Mouse (Mus musculus): ENCODE results near the gene Krtap12-1. TPM values are rescaled to one million over a fixed set of nuclear protein-coding genes. Genes with fewer than 3 reads are reported as not detected.
"Not testable (repeated sequence)": the region's sequence is repeated elsewhere in the genome, so short reads cannot be mapped to it uniquely, and the experiment has no call there.

The Krtap12-1 gene
- total and polyA plus RNA-seq, 3 experiments = not detected

DNA sequence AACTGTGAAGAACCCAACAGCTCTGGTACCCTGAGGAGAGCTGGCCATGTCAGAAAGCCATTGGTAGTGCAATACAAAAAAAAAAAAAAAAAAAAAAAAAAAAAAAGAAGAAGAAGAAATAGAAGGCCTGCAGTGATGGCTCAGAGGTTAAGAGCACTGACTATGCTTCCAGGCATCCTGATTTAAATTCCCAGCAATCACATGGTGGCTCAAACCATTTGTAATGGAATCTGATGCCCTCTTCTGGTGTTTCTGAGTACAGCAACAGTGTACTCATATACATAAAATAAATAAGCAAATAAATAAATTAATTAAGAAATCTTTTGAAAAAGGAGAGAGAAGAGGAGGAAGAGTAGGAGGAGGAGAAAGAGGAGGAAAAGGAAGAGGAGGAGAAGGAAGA, 33.0 kb downstream of the Krtap12-1 start:
- Histone ChIP-seq H3K9me3 (replicated peaks; ENCODE audit: insufficient read depth, low read length) (no peaks in the 10 kb centered on the region), H3K79me2 (ENCODE audit: control insufficient read depth, insufficient read depth, low read length, poor library complexity) (no peaks in the 10 kb centered on the region), H3K9ac (ENCODE audit: control insufficient read depth, low read depth, low read length, poor library complexity, severe bottlenecking) (no peak overlapping the region), H3K4me1 (ENCODE audit: control insufficient read depth in 1 of 2, insufficient read depth in 2 of 2, low read length in 2 of 2) (no peaks in the 10 kb centered on the region), H3K4me3 (ENCODE audit: control insufficient read depth in 1 of 2, insufficient read depth in 1 of 2, low read depth in 2 of 2, low read length in 2 of 2) (no peak overlapping the region), H3K27ac (ENCODE audit: control insufficient read depth, low read depth, low read length) (no peak overlapping the region), H3K36me3 (ENCODE audit: control insufficient read depth in 1 of 2, insufficient read depth in 2 of 2, low read length in 2 of 2) (no peaks in the 10 kb centered on the region), H3K27me3 (ENCODE audit: control insufficient read depth in 1 of 2, insufficient read depth in 2 of 2, low read length in 2 of 2) (peaks cover 0 to 5% of the 10 kb centered on the region in 2 experiments; a peak in 3 of 4 replicates)
- peak; percentile 30 for DNase-seq (ENCODE audit: low read depth, low spot score)
- TF ChIP-seq ZC3H11A (IDR thresholded peaks at IDR 0.05; ENCODE audit: low read depth, low read length) (peak; percentile 60), KAT2A (conservative IDR thresholded peaks at IDR 0.05; ENCODE audit: low read depth, low read length) (no peak), MAFK (IDR thresholded peaks at IDR 0.05; ENCODE audit: borderline replicate concordance, low read depth, low read length) (no peak), SMC3 (IDR thresholded peaks at IDR 0.05; ENCODE audit: low read depth, low read length) (peak; percentile 59), CTCF (IDR thresholded peaks at IDR 0.05 in 2 of 3, conservative IDR thresholded peaks at IDR 0.05 in 1 of 3; ENCODE audit: control insufficient read depth in 1 of 3, insufficient read depth in 1 of 3, low read depth in 2 of 3, low read length in 3 of 3, poor library complexity in 1 of 3, severe bottlenecking in 1 of 3) (peak; percentile 2 to 50 (median 12); a peak in 3 of 6 replicates), ZNF384 (IDR thresholded peaks at IDR 0.05; ENCODE audit: low read depth, low read length) (0 out of 2 replicates have a peak, but pooled peaks have one; percentile 20), MXI1 (IDR thresholded peaks at IDR 0.05; ENCODE audit: low read depth, low read length) (no peak), USF1 (IDR thresholded peaks at IDR 0.05; ENCODE audit: low read depth, low read length) (0 out of 2 replicates have a peak, but pooled peaks have one; percentile 18), RAD21 (IDR thresholded peaks at IDR 0.05; ENCODE audit: low read depth, low read length) (peak; percentile 63), TCF12 (IDR thresholded peaks at IDR 0.05; ENCODE audit: low read depth, low read length) (no peak), USF2 (IDR thresholded peaks at IDR 0.05; ENCODE audit: borderline replicate concordance in 1 of 2, insufficient read depth in 1 of 2, low read depth in 1 of 2, low read length in 2 of 2) (no peak)

DNA sequence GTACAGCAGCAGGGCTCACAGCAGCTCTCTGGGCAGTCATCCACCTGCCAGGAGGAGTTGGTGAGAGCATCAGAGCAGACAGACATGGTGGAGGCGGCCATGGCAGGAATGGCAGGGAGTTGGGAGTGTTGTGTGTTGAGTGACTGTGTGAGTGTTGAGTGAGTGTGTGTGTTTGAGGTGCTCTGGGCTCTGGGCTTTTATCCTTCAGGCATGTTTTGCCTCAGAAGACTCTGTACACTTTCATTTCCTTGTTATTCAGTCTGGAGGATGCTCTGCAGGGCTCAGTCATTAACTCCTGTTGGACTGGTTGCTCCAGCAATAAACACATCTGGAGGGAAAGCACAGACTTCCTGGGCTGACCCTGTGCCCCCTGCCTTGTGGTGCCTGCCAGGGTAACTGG, 39.2 kb downstream of the Krtap12-1 start, which contains the start of gene Gm3233:
TSS of gene Gm3233 (minus strand) at position 101 of the 400 bp plus-strand sequence.
- H3K27me3 ChIP-seq (ENCODE audit: control insufficient read depth in 1 of 2, insufficient read depth in 2 of 2, low read length in 2 of 2) = peaks cover 3 to 15% of the 10 kb centered on the region in 2 experiments
- not testable (repeated sequence) for H3K79me2 ChIP-seq (ENCODE audit: control insufficient read depth, insufficient read depth, low read length, poor library complexity); H3K9ac ChIP-seq (ENCODE audit: control insufficient read depth, low read depth, low read length, poor library complexity, severe bottlenecking); H3K4me3 ChIP-seq (ENCODE audit: control insufficient read depth in 1 of 2, insufficient read depth in 1 of 2, low read depth in 2 of 2, low read length in 2 of 2); H3K9me3 ChIP-seq (replicated peaks; ENCODE audit: insufficient read depth, low read length); H3K27ac ChIP-seq (ENCODE audit: control insufficient read depth, low read depth, low read length); DNase-seq (ENCODE audit: low read depth, low spot score); H3K36me3 ChIP-seq (ENCODE audit: control insufficient read depth in 1 of 2, insufficient read depth in 2 of 2, low read length in 2 of 2); H3K4me1 ChIP-seq (ENCODE audit: control insufficient read depth in 1 of 2, insufficient read depth in 2 of 2, low read length in 2 of 2)

DNA sequence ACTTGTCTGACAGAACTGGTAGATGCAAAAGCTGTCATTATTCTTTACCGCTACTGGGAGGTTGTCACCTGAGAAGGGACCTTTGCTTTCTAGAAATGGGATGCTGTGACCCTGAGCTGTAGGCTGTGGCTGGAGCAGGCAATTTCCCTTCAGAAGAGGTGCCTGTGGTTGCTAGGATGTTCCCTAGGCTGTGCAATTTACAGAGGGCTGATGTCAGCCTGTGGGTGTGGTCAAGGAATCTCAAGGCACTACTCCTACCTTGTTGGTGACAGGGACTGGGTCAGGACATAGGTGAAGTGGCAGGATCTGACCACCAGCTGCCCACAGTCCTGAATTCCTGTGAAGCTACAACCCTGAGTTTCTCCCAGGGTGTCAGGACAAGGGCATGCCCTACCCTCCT, 49.3 kb downstream of the Krtap12-1 start:
- TF ChIP-seq MAX (IDR thresholded peaks at IDR 0.05; ENCODE audit: low read length) (no peak), TCF12 (IDR thresholded peaks at IDR 0.05; ENCODE audit: low read depth, low read length) (no peak), ELF1 (IDR thresholded peaks at IDR 0.05; ENCODE audit: low read depth, low read length) (no peak), RCOR1 (IDR thresholded peaks at IDR 0.05; ENCODE audit: low read depth, low read length) (no peak), USF2 (IDR thresholded peaks at IDR 0.05; ENCODE audit: borderline replicate concordance in 1 of 2, insufficient read depth in 1 of 2, low read depth in 1 of 2, low read length in 2 of 2) (no peak), MYB (IDR thresholded peaks at IDR 0.05; ENCODE audit: low read depth, low read length) (no peak), USF1 (IDR thresholded peaks at IDR 0.05; ENCODE audit: low read depth, low read length) (no peak), RAD21 (IDR thresholded peaks at IDR 0.05; ENCODE audit: low read depth, low read length) (no peak), CTCF (IDR thresholded peaks at IDR 0.05 in 2 of 3, conservative IDR thresholded peaks at IDR 0.05 in 1 of 3; ENCODE audit: control insufficient read depth in 1 of 3, insufficient read depth in 1 of 3, low read depth in 2 of 3, low read length in 3 of 3, poor library complexity in 1 of 3, severe bottlenecking in 1 of 3) (no peak), KAT2A (conservative IDR thresholded peaks at IDR 0.05; ENCODE audit: low read depth, low read length) (no peak)
- no peaks in the 10 kb centered on the region for H3K79me2 ChIP-seq (ENCODE audit: control insufficient read depth, insufficient read depth, low read length, poor library complexity)
- no peak overlapping the region for H3K27ac ChIP-seq (ENCODE audit: control insufficient read depth, low read depth, low read length)
- DNase-seq (ENCODE audit: low read depth, low spot score) = no peak
- H3K9ac ChIP-seq (ENCODE audit: control insufficient read depth, low read depth, low read length, poor library complexity, severe bottlenecking) = no peak overlapping the region
- H3K4me3 ChIP-seq (ENCODE audit: control insufficient read depth in 1 of 2, insufficient read depth in 1 of 2, low read depth in 2 of 2, low read length in 2 of 2) = no peak overlapping the region
- no peaks in the 10 kb centered on the region for H3K4me1 ChIP-seq (ENCODE audit: control insufficient read depth in 1 of 2, insufficient read depth in 2 of 2, low read length in 2 of 2)
- peaks cover 0 to 2% of the 10 kb centered on the region in 2 experiments; a peak in 2 of 4 replicates for H3K27me3 ChIP-seq (ENCODE audit: control insufficient read depth in 1 of 2, insufficient read depth in 2 of 2, low read length in 2 of 2)
- no peaks in the 10 kb centered on the region for H3K9me3 ChIP-seq (replicated peaks; ENCODE audit: insufficient read depth, low read length)
- H3K36me3 ChIP-seq (ENCODE audit: control insufficient read depth in 1 of 2, insufficient read depth in 2 of 2, low read length in 2 of 2) = no peaks in the 10 kb centered on the region
